Mouse (Mus musculus) layer of hippocampus, adult 18-20 months (tissue): ENCODE measurements around the gene Hist1h2bp. TPM values are rescaled to one million over a fixed set of nuclear protein-coding genes. Genes with fewer than 3 reads are reported as not detected.
"Not testable (repeated sequence)": the region's sequence is repeated elsewhere in the genome, so short reads cannot be mapped to it uniquely, and the experiment has no call there.

Source experiments
- DNase-seq, 2 experiments: peaks; one replicate each; pipeline ENCODE4 v3.0.0; 2022; ENCODE audit warnings: low spot score in 2 of 2
- total RNA-seq, 2 experiments: library from RNA; stranded (reverse); gene quantifications; 2 replicates each; pipeline ENCODE4 v1.2.3; 2021

The Hist1h2bp gene
- total RNA-seq, 2 experiments from 2014 or later = 4.7 to 5.9 TPM

GRCm38 (mm10) chr13:21783255-21783617 lies 4.0 kb upstream of the Hist1h2bp start, which contains the start of gene Hist1h3i:
Gene Hist1h3i (minus strand): TSS chr13:21783370.
- DNase-seq = peak; percentile 54 to 86

- DNase-seq = peak in 1 of 2 experiments; percentile 39
These were observed 3.5 kb upstream of the Hist1h2bp start for GRCm38 (mm10) chr13:21783734-21784161.

GRCm38 (mm10) chr13:21784311-21784710 lies 3.0 kb upstream of the Hist1h2bp start:
- DNase-seq = no peak

- no peak for DNase-seq
These were observed 917 bp upstream of the Hist1h2bp start for GRCm38 (mm10) chr13:21786189-21786898.

- DNase-seq = no peak
These were observed 716 bp downstream of the Hist1h2bp start for GRCm38 (mm10) chr13:21787760-21788593.

GRCm38 (mm10) chr13:21789925-21790324 lies 2.7 kb downstream of the Hist1h2bp start:
- no peak for DNase-seq

- no peak for DNase-seq
These were observed 3.5 kb downstream of the Hist1h2bp start for GRCm38 (mm10) chr13:21790601-21791283.

GRCm38 (mm10) chr13:21795584-21795983 lies 8.3 kb downstream of the Hist1h2bp start:
- DNase-seq = no peak

GRCm38 (mm10) chr13:21797163-21797562 lies 9.9 kb downstream of the Hist1h2bp start:
- DNase-seq = not testable (repeated sequence)

- DNase-seq = not testable (repeated sequence)
These were observed 15.8 kb downstream of the Hist1h2bp start for GRCm38 (mm10) chr13:21803058-21803457.

- not testable (repeated sequence) for DNase-seq
These were observed 22.8 kb downstream of the Hist1h2bp start, which contains the start of the genes Hist1h2bq and Hist1h2ao for GRCm38 (mm10) chr13:21810073-21810472. Gene Hist1h2bq (minus strand): TSS chr13:21810197. Gene Hist1h2ao (plus strand): TSS chr13:21810465.

- not testable (repeated sequence) for DNase-seq
These were observed 23.8 kb downstream of the Hist1h2bp start for GRCm38 (mm10) chr13:21811074-21811473.

- peak; percentile 25 to 60 for DNase-seq
These were observed 24.3 kb downstream of the Hist1h2bp start, which contains the start of gene Hist1h4m for GRCm38 (mm10) chr13:21811539-21811938. Gene Hist1h4m (plus strand): TSS chr13:21811746.

- DNase-seq = not testable (repeated sequence)
These were observed 24.8 kb downstream of the Hist1h2bp start for GRCm38 (mm10) chr13:21812092-21812491.

- not testable (repeated sequence) for DNase-seq
These were observed 33.0 kb downstream of the Hist1h2bp start for GRCm38 (mm10) chr13:21820082-21820890.

GRCm38 (mm10) chr13:21828511-21828910 lies 41.2 kb downstream of the Hist1h2bp start:
- no peak for DNase-seq

- DNase-seq = no peak
These were observed 43.1 kb downstream of the Hist1h2bp start for GRCm38 (mm10) chr13:21830344-21830743.

- DNase-seq = peak; percentile 29 to 58
These were observed 44.4 kb downstream of the Hist1h2bp start, which contains the start of gene Hist1h4n for GRCm38 (mm10) chr13:21831418-21832394. Gene Hist1h4n (minus strand): TSS chr13:21832196.

- DNase-seq = not testable (repeated sequence)
These were observed 46.2 kb downstream of the Hist1h2bp start, which contains the start of the genes Hist1h2ap and Hist1h2br for GRCm38 (mm10) chr13:21833461-21833860. Gene Hist1h2ap (minus strand): TSS chr13:21833507. Gene Hist1h2br (plus strand): TSS chr13:21833743.
